ENCODE assay signal across 24 mouse cellular contexts in the genomic region with DNA sequence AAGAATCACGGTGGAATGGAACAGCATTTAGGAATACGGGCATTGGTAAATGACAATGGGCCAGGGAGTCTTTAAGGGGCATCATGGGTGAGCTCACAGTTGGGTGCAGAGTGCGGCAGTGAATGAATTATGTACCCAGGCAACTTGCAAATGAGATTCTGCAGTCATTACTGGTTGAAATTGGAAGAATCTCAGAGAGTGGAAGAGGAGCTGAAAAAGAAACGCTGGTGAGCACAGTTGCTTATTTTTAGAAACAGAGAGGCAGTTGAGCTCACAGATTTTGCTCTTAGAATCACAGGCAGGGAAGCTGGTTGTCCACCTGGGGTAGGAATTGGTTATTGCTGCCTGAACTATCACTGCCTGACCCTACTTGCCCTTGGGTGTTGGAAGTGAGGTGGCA.
A peak's percentile ranks its signal among the peaks of the same experiment; 100 is the strongest.
DNase-seq lines count a peak whose midpoint lies in the region; ATAC-seq and TF ChIP-seq lines count a peak whose summit lies in the region.
"Had no signal": no experiment of that assay in that cellular context is flagged by ENCODE, and none has a peak within 500 bp of the region (broad histone marks: within the 10 kb centered on the region; RNA-seq: fewer than 3 reads in every experiment).

No protein-coding gene starts in this region.

- no peaks in the 10 kb centered on the region for H3K36me3 ChIP-seq in lung, postnatal 0 days (ENCODE audit: insufficient read depth, low read length)
- H3K36me3 ChIP-seq: embryonic facial prominence, embryonic 13.5 days; heart, embryonic 10.5 days; midbrain, embryonic 15.5 days; neural tube, embryonic 13.5 days; stomach, embryonic 15.5 days had no signal

- H3K27me3 ChIP-seq in lung, postnatal 0 days (replicated peaks; ENCODE audit: insufficient read depth, low read length) = no peaks in the 10 kb centered on the region
- H3K27me3 ChIP-seq: embryonic facial prominence, embryonic 13.5 days; forebrain, embryonic 13.5 days; midbrain, embryonic 15.5 days; neural tube, embryonic 13.5 days; stomach, embryonic 15.5 days had no signal

- H3K4me2 ChIP-seq in lung, postnatal 0 days (replicated peaks; ENCODE audit: low read depth, low read length) = no peak overlapping the region
- H3K4me2 ChIP-seq: embryonic facial prominence, embryonic 13.5 days; forebrain, embryonic 13.5 days; midbrain, embryonic 15.5 days; neural tube, embryonic 13.5 days; stomach, embryonic 15.5 days had no signal

- no peaks in the 10 kb centered on the region for H3K9me3 ChIP-seq in lung, postnatal 0 days (ENCODE audit: low read length)
- H3K9me3 ChIP-seq: embryonic facial prominence, embryonic 13.5 days; forebrain, embryonic 13.5 days; heart, embryonic 10.5 days; midbrain, embryonic 15.5 days; neural tube, embryonic 13.5 days; stomach, embryonic 15.5 days had no signal

- no peak for TF ChIP-seq CTCF in gastrocnemius, adult 2 months (IDR thresholded peaks at IDR 0.05)
- no peak for TF ChIP-seq CTCF in lung, postnatal 0 days (IDR thresholded peaks at IDR 0.05)

- WGBS in lung, postnatal 0 days = 62% methylated on average over 4 of the region's 4 CpGs

- peak overlapping the region; percentile 16; the same call in 1 of the 2 replicates for H3K27ac ChIP-seq in gastrocnemius, adult 2 months
- no peak overlapping the region for H3K27ac ChIP-seq in lung, postnatal 0 days (ENCODE audit: low read length)
- H3K27ac ChIP-seq: embryonic facial prominence, embryonic 13.5 days; forebrain, embryonic 13.5 days; heart, embryonic 10.5 days; hindbrain, postnatal 0 days; macrophage; midbrain, embryonic 15.5 days; neural tube, embryonic 13.5 days; stomach, embryonic 15.5 days had no signal

- no peak for TF ChIP-seq EP300 in lung, postnatal 0 days (IDR thresholded peaks at IDR 0.05)

- no peak for DNase-seq in gastrocnemius, adult 2 months
- DNase-seq in gastrocnemius, postnatal 36 days = no peak
- peak; percentile 35 for DNase-seq in right cerebral cortex, adult 18-20 months
- no peak for DNase-seq in right cerebral cortex, postnatal 14 days
- peak; percentile 12 to 47 for DNase-seq in left cerebral cortex, postnatal 14 days (ENCODE audit: low spot score in 2 of 2)
- DNase-seq in skeletal muscle tissue, adult 2 months (ENCODE audit: low read depth, low spot score) = peak; percentile 2
- no peak for DNase-seq in kidney, adult 8-10 months
- no peak for DNase-seq in lung, postnatal 0 days (ENCODE audit: low spot score)
- DNase-seq: cerebellum, adult 18-20 months; cerebellum, postnatal 25 days; embryo, embryonic 11 days; kidney, postnatal 4 days; thymus, adult 2 months had no signal

- H3K4me1 ChIP-seq in lung, postnatal 0 days (ENCODE audit: insufficient read depth, low read depth, low read length) = no peaks in the 10 kb centered on the region
- H3K4me1 ChIP-seq: embryonic facial prominence, embryonic 13.5 days; stomach, embryonic 15.5 days had no signal

- ATAC-seq in lung, postnatal 0 days = no peak
- ATAC-seq: forebrain, embryonic 13.5 days; hindbrain, postnatal 0 days; intestine, postnatal 0 days; midbrain, embryonic 15.5 days had no signal

- no peak overlapping the region for H3K9ac ChIP-seq in lung, postnatal 0 days (replicated peaks; ENCODE audit: low read depth)
- H3K9ac ChIP-seq: embryonic facial prominence, embryonic 13.5 days; forebrain, embryonic 13.5 days; midbrain, embryonic 15.5 days; neural tube, embryonic 13.5 days; stomach, embryonic 15.5 days had no signal

- H3K4me3 ChIP-seq in gastrocnemius, adult 2 months = no peak overlapping the region
- no peak overlapping the region for H3K4me3 ChIP-seq in lung, postnatal 0 days (ENCODE audit: low read depth, low read length)
- H3K4me3 ChIP-seq: embryonic facial prominence, embryonic 13.5 days; erythroblast, embryonic 14.5 days; forebrain, embryonic 13.5 days; heart, embryonic 10.5 days; midbrain, embryonic 15.5 days; myocyte; neural tube, embryonic 13.5 days; stomach, embryonic 15.5 days had no signal

- intact Hi-C loops in gastrocnemius, adult 2 months (cut with DNase I) = loop anchor here (10.0 kb wide), 1 partner anchor 176 kb away; no protein-coding TSS in a partner anchor
- intact Hi-C loops in gastrocnemius, postnatal 36 days (cut with DNase I) = no loop called here
- intact Hi-C loops in left cerebral cortex, postnatal 14 days (cut with DNase I) = no loop called here

Comparison
In these comparisons a context has a peak if more than half of its experiments do, and no peak if none do; other contexts are left out.
1. DNase-seq: peak in right cerebral cortex, adult 18-20 months (single experiment), left cerebral cortex, postnatal 14 days (2 of 2) and skeletal muscle tissue, adult 2 months (single experiment); none in gastrocnemius, adult 2 months (single experiment), gastrocnemius, postnatal 36 days (0 of 2), right cerebral cortex, postnatal 14 days (single experiment), kidney, adult 8-10 months (0 of 2) and lung, postnatal 0 days (single experiment).